Mouse (Mus musculus) heart, embryonic 13.5 days (tissue): ENCODE measurements around the gene Lbp. TPM values are rescaled to one million over a fixed set of nuclear protein-coding genes. Genes with fewer than 3 reads are reported as not detected.

ENCODE experiments used
- ATAC-seq: fragments of 200-750 bp; cut with Nextera tagmentation; 2 replicates; pipeline ENCODE4 v1.8.0; 2017; ENCODE audit warnings: moderate TSS enrichment; ENCODE audit not compliant: insufficient number of reproducible peaks, low FRiP score, low TSS enrichment; ENCODE audit errors: extremely low read depth
- H3K27ac ChIP-seq: fragments of 300-500 bp; sonication (generic); replicated peaks from 2 replicates; pipeline ENCODE4 v1.5.1; 2015; ENCODE audit warnings: moderate library complexity, mild to moderate bottlenecking, inconsistent platforms
- H3K27me3 ChIP-seq: fragments of 300-500 bp; sonication (generic); replicated peaks from 2 replicates; pipeline ENCODE4 v1.6.1; 2015; ENCODE audit warnings: mild to moderate bottlenecking, inconsistent platforms
- H3K36me3 ChIP-seq: fragments of 300-500 bp; sonication (generic); 2 replicates; pipeline ENCODE4 v1.6.1; 2015; ENCODE audit warnings: mild to moderate bottlenecking, inconsistent platforms
- H3K4me1 ChIP-seq: fragments of 300-500 bp; sonication (generic); 2 replicates; pipeline ENCODE4 v1.6.1; 2015; ENCODE audit warnings: inconsistent platforms
- H3K4me2 ChIP-seq: fragments of 300-500 bp; sonication (generic); 2 replicates; pipeline ENCODE4 v1.6.1; 2015; ENCODE audit warnings: inconsistent platforms, mild to moderate bottlenecking, moderate library complexity
- H3K4me3 ChIP-seq: fragments of 300-500 bp; sonication (generic); 2 replicates; pipeline ENCODE4 v1.5.1; 2015; ENCODE audit warnings: moderate library complexity, mild to moderate bottlenecking, inconsistent platforms
- H3K9ac ChIP-seq: fragments of 300-500 bp; sonication (generic); 2 replicates; pipeline ENCODE4 v1.6.1; 2015; ENCODE audit warnings: inconsistent platforms, mild to moderate bottlenecking, moderate library complexity
- H3K9me3 ChIP-seq: fragments of 300-500 bp; sonication (generic); 2 replicates; pipeline ENCODE4 v1.6.1; 2016; ENCODE audit warnings: inconsistent platforms
- WGBS: fragments of 180-500 bp; shearing (Covaris S2); methylation state at CpG from one replicate; pipeline ENCODE4 v1.1.7; 2015; ENCODE audit warnings: mixed read lengths; 5-methylcytosine and 5-hydroxymethylcytosine counted together
- polyA plus RNA-seq: library from polyadenylated mRNA; unstranded; fragments of >200 nt; fragmentation: Nextera tagmentation; extraction: Ambion mirVana; gene quantifications from 2 replicates; pipeline ENCODE4 v1.2.1, GENCODE M21; 2015

The Lbp gene
- polyA plus RNA-seq, 1 experiment from 2014 or later = 11.8 TPM

GRCm38 (mm10) chr2:158343495-158343894 lies 37.2 kb downstream of the Lbp start:
- Histone ChIP-seq H3K9me3 (no peaks in the 10 kb centered on the region), H3K36me3 (no peaks in the 10 kb centered on the region), H3K4me1 (0 out of 2 replicates have a peak, but pooled peaks cover 3% of the 10 kb centered on the region), H3K4me3 (no peak overlapping the region), H3K9ac (no peak overlapping the region), H3K27ac (no peak overlapping the region), H3K27me3 (peaks cover 15% of the 10 kb centered on the region; the same call in 1 of the 2 replicates), H3K4me2 (no peak overlapping the region)
- 71% methylated on average over 5 of the region's 5 CpGs for WGBS
- no peak for ATAC-seq

- ATAC-seq = no peak
- H3K4me1 ChIP-seq = 0 out of 2 replicates have a peak, but pooled peaks cover 3% of the 10 kb centered on the region
- H3K4me3 ChIP-seq = no peak overlapping the region
- H3K27me3 ChIP-seq = peaks cover 10% of the 10 kb centered on the region; the same call in 1 of the 2 replicates
- no peak overlapping the region for H3K9ac ChIP-seq
- H3K4me2 ChIP-seq = no peak overlapping the region
- H3K9me3 ChIP-seq = no peaks in the 10 kb centered on the region
- 56% methylated on average over 6 of the region's 6 CpGs for WGBS
- H3K27ac ChIP-seq = no peak overlapping the region
- no peaks in the 10 kb centered on the region for H3K36me3 ChIP-seq
Observed at GRCm38 (mm10) chr2:158346467-158346866, 40.2 kb downstream of the Lbp start.

GRCm38 (mm10) chr2:158347868-158348267 lies 41.6 kb downstream of the Lbp start:
- H3K27me3 ChIP-seq = no peaks in the 10 kb centered on the region; the same call in 1 of the 2 replicates
- no peak overlapping the region for H3K27ac ChIP-seq
- no peak overlapping the region for H3K4me3 ChIP-seq
- no peak overlapping the region for H3K4me2 ChIP-seq
- 0 out of 2 replicates have a peak, but pooled peaks cover 3% of the 10 kb centered on the region for H3K4me1 ChIP-seq
- peaks cover 13% of the 10 kb centered on the region for H3K36me3 ChIP-seq
- H3K9ac ChIP-seq = no peak overlapping the region
- WGBS = 2% methylated on average over 6 of the region's 6 CpGs
- ATAC-seq = no peak
- no peaks in the 10 kb centered on the region for H3K9me3 ChIP-seq

- no peaks in the 10 kb centered on the region for H3K9me3 ChIP-seq
- H3K4me1 ChIP-seq = 0 out of 2 replicates have a peak, but pooled peaks cover 1% of the 10 kb centered on the region
- no peak overlapping the region for H3K4me2 ChIP-seq
- H3K27ac ChIP-seq = no peak overlapping the region
- no peaks in the 10 kb centered on the region for H3K27me3 ChIP-seq
- H3K36me3 ChIP-seq = peaks cover 64% of the 10 kb centered on the region
- no peak for ATAC-seq
- H3K9ac ChIP-seq = no peak overlapping the region
- no peak overlapping the region for H3K4me3 ChIP-seq
- 70% methylated on average over 3 of the region's 3 CpGs for WGBS
Observed at GRCm38 (mm10) chr2:158352801-158353520, 46.7 kb downstream of the Lbp start.

DNA sequence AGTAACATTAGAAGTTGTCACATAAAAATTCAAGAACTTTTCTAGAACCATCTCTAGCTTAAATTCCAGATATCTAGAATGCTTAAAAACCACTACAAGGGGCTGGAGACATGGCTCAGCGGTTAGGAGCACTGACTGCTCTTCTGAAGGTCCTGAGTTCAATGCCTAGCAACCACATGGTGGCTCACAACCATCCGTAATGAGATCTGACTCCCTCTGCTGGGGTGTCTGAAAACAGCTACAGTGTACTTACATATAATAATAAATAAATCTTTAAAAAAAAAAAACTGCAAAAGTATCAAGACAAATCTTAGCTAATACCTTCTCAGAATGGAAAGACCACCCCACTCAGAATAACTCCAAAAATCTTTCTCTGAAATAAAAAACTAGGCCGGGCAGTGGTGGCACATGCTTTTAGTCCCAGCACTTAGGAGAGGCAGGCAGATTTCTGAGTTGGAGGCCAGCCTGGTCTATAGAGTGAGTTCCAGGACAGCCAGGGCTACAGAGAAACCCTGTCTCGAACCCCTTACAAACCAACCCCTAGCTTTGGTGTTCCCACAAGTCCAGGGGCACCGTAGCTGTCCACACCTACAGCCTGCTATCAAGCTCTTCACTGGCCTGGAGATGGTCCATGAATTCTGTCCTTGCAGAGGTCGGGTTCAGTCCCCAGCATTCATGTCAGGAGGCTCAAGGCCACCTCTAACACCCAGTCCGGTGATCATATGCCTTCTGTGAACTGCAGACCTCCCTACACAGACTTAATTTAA lies 48.2 kb downstream of the Lbp start:
- Histone ChIP-seq H3K27ac (no peak overlapping the region), H3K4me1 (peaks cover 16% of the 10 kb centered on the region), H3K9me3 (no peaks in the 10 kb centered on the region), H3K4me2 (no peak overlapping the region), H3K27me3 (no peaks in the 10 kb centered on the region), H3K9ac (no peak overlapping the region), H3K4me3 (no peak overlapping the region), H3K36me3 (peaks cover 79% of the 10 kb centered on the region)
- 79% methylated on average over 7 of the region's 7 CpGs for WGBS
- no peak for ATAC-seq

DNA sequence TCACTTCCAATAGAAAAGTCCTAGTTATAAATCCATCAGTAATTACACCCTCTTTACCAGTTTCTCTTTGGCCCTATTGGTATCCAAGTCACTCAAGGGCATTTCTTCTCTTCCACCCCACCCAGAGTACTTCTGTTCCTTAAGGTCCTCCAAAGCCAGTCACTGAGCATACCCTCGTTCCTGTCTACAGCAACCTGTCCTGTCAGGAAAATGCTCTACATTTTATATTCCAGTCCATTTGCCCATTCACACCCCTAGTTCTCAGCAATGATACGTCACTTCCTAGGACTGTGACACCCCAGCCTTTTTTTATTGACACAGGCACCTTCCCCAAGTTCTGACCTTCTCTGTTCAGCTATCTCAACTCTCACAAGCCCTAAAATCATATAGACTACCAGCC lies 48.9 kb downstream of the Lbp start:
- H3K4me2 ChIP-seq = no peak overlapping the region
- no peak overlapping the region for H3K4me3 ChIP-seq
- no peak overlapping the region for H3K9ac ChIP-seq
- no peak overlapping the region for H3K27ac ChIP-seq
- 82% methylated on average over 2 of the region's 2 CpGs for WGBS
- peaks cover 23% of the 10 kb centered on the region for H3K4me1 ChIP-seq
- no peak for ATAC-seq
- peaks cover 87% of the 10 kb centered on the region for H3K36me3 ChIP-seq
- no peaks in the 10 kb centered on the region for H3K27me3 ChIP-seq
- H3K9me3 ChIP-seq = no peaks in the 10 kb centered on the region

DNA sequence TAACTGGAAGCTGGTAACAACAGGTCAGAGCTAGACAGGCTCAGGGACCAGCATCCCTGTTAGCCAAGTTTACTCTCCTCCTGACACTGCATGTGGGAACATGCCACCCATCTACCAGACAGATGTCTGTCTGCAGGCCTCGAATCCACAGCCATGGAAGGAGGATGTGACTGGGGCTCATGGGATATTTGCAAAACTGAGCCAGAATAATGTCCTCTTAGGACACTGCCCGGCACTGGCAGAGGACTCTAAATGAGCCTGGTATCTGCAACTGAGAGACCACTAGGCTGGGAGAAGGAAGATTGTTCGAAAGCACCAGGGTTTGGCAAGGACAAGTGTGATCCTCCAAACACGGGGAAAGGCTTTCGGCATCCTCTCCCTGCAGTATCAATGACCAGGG lies 49.8 kb downstream of the Lbp start:
- H3K36me3 ChIP-seq = peaks cover 89% of the 10 kb centered on the region
- H3K4me3 ChIP-seq = no peak overlapping the region
- no peaks in the 10 kb centered on the region for H3K27me3 ChIP-seq
- WGBS = 92% methylated on average over 5 of the region's 5 CpGs
- no peak overlapping the region for H3K27ac ChIP-seq
- ATAC-seq = no peak
- H3K9ac ChIP-seq = no peak overlapping the region
- H3K4me2 ChIP-seq = no peak overlapping the region
- H3K9me3 ChIP-seq = no peaks in the 10 kb centered on the region
- H3K4me1 ChIP-seq = peaks cover 28% of the 10 kb centered on the region

- Histone ChIP-seq H3K9ac (peak overlapping the region; percentile 87), H3K4me1 (peaks cover 28% of the 10 kb centered on the region), H3K27me3 (no peaks in the 10 kb centered on the region), H3K36me3 (peaks cover 55% of the 10 kb centered on the region), H3K4me2 (peak overlapping the region; percentile 70), H3K4me3 (peak overlapping the region; percentile 67), H3K9me3 (no peaks in the 10 kb centered on the region), H3K27ac (no peak overlapping the region)
- 66% methylated on average over 12 of the region's 12 CpGs for WGBS
- ATAC-seq = no peak
Observed at GRCm38 (mm10) chr2:158359757-158360620, 53.7 kb downstream of the Lbp start.

DNA sequence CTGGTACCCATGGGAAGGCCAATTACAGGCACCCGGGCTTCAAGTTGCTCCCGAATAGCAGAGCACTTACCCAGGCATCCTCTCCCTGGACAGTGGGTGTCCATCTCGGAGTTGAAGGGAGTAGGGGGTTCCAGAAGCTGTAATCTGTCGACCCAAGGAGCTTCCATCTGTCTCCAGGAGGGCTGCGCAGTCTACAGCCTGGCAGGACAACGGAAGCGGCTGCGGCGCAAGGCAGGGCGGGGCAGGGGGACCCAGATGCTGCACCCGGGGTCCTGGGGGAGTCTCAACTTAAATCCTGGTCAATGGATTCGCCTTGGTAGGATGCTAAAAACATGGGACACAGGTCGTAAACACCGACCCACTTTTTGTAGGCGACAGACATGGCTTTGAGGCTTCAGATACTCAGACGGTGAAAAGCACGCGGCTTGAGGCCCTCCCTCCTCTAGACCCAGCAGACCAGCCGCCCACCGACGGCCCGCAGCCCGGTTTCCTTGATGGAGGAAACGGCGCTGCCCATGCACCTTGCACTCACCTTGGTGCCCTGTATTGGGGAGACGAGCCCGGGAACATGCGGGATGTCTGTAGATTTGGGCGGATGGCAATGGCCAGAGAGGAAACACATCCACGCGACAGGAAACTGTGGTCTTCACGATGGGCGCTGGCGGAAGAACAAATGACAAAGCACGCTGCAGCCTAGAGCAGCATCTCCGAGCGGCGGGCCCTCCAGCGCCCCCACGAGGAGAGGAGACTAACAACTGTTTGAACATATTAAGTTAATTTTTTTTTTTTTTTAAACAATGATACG lies 54.8 kb downstream of the Lbp start:
- Histone ChIP-seq H3K4me3 (peak overlapping the region; percentile 67), H3K27me3 (no peaks in the 10 kb centered on the region), H3K36me3 (peaks cover 44% of the 10 kb centered on the region), H3K27ac (peak overlapping the region; percentile 69), H3K4me2 (peak overlapping the region; percentile 70), H3K9me3 (no peaks in the 10 kb centered on the region), H3K9ac (peak overlapping the region; percentile 87), H3K4me1 (peaks cover 28% of the 10 kb centered on the region)
- no peak; the same call in 1 of the 2 replicates for ATAC-seq
- WGBS = under 1% methylated on average over 41 of the region's 41 CpGs

GRCm38 (mm10) chr2:158361678-158362320 lies 55.5 kb downstream of the Lbp start:
- peak overlapping the region; percentile 70 for H3K4me2 ChIP-seq
- no peaks in the 10 kb centered on the region for H3K27me3 ChIP-seq
- WGBS = 40% methylated on average over 8 of the region's 8 CpGs
- H3K27ac ChIP-seq = peak overlapping the region; percentile 34; the same call in 1 of the 2 replicates
- peaks cover 28% of the 10 kb centered on the region for H3K4me1 ChIP-seq
- no peaks in the 10 kb centered on the region for H3K9me3 ChIP-seq
- H3K9ac ChIP-seq = no peak overlapping the region
- no peak for ATAC-seq
- peaks cover 37% of the 10 kb centered on the region for H3K36me3 ChIP-seq
- H3K4me3 ChIP-seq = peak overlapping the region; percentile 67
